Mouse (Mus musculus) right cerebral cortex, postnatal 10 days (tissue): ENCODE data around the gene Clpsl2.
"Not testable (repeated sequence)": the region's sequence is repeated elsewhere in the genome, so short reads cannot be mapped to it uniquely, and the experiment has no call there.

Source experiments
- DNase-seq, 2 experiments: peaks; one replicate each; pipeline ENCODE4 v3.0.0; 2021; ENCODE audit warnings: low spot score in 2 of 2

The Clpsl2 gene

GRCm38 (mm10) chr17:28521071-28521726 lies 28.0 kb upstream of the Clpsl2 start:
- DNase-seq: no peak

DNA sequence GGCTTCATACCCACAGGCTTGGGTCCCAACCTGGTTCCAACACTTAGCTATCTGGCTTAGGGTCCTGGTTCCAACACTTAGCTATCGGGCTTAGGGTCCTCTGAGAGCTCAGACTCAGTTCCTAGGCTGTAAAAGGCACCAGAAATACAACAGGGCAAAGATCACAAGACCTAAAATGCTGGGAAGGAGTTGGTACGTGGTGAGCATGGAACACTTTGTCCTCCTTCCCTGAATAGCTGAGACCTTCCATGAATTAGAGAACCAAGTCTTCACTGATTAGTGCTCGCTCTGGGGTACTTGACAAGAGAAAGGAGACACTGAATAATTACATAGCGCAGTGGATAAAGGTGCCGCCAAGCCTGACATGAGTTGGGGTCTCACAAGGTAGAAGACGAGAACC lies 27.3 kb upstream of the Clpsl2 start:
- no peak for DNase-seq

DNA sequence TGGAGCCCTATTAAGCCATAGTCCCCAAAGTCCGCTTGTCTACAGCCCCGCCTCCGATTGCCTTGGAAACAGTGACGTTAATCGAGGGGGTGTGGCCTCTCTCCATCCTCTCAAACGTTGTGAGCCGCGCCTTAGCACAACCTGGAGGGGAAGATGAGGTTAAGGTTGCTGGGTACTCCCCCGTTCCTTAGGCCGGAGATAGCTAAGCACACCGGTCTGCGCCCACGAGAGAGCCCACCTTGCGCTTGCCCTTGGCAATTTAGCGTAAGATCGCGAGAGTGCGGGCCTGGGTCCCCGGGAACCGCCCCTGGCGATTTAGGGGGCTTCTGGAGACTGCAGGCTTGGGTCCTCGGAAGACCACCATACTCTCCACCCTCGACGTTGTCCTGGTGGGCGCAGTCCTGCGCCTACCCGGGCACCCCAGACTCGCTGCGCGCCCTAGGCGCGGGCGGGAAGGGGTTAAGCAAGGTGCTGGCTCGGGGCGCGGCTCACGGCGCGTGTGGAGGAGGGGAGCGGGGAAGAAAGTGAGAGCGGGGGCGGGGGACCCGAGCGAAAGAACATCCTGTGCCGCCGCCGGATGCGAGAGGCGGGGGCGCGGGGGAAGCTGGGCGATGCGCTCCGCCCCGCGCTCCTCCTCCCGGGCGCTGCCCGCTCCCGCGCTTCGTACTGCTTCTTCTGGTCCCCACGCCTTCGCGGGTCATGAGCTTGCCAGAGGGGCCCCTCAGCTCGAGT lies 26.4 kb upstream of the Clpsl2 start:
- DNase-seq: peak; percentile 95

GRCm38 (mm10) chr17:28523355-28524008 lies 25.7 kb upstream of the Clpsl2 start:
- no peak for DNase-seq

GRCm38 (mm10) chr17:28524009-28524695 lies 25.1 kb upstream of the Clpsl2 start:
- DNase-seq: peak in 1 of 2 experiments; percentile 37

GRCm38 (mm10) chr17:28524831-28525430 lies 24.3 kb upstream of the Clpsl2 start:
- DNase-seq: no peak

DNA sequence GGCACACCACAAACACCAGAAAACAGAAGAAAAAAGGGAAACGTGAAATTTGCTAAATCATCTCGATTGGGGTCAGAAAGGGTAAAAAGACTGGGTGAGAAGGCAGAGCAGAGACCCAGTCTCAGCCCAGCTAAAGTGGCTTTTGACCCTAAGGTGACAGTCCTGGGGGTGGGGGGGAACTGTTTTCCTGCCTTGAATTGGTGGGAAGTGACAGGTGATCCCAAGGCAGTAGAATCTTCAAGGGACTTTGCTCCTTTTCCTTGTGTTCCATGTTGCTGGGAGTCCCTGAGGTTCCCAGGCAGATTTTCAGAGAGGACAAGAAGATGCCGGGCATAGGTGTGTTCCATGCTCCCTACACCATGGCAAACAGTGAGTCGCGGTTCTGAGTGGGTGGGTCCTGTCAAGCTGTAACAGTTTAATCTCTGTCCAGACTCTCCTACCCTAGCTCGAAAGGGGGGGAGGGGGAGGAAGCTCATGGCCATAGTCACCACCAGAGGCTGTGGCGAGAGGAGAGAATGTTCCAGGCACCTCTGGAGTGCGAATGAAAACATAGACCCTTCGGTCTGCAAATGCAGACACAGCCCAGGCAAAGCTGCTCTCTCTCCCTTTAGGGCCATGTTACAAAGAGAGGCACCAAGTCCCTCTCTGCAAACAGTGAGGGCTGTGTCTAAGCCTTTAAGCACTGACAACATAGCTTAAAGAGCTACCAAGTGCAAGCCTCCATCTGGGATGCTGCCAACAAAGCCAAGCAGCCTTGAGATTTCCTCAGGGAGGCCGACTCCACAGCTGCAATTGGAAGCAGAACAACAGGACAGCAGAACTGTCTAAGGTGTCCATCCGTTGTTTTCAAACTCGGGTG lies 21.8 kb upstream of the Clpsl2 start:
- no peak for DNase-seq

DNA sequence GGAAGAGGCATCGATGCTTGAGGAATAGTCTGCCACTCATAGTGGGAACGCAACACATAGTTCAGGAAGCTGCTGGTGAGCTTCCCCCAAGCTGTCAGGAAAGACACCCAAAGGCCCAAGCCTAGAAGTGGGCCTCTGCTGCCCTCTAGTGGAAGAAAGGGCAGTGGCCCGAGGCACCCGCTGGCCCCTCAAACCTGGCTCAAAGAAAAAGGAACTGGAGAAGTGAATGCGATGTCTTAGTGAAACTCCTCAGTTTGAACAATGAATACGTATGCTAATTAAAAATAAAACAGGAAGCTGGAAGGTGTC lies 21.2 kb upstream of the Clpsl2 start:
- peak; percentile 87 to 91 for DNase-seq

GRCm38 (mm10) chr17:28529116-28529515 lies 20.1 kb upstream of the Clpsl2 start:
- DNase-seq: no peak

- DNase-seq: no peak
Measured at GRCm38 (mm10) chr17:28530506-28530905, 18.7 kb upstream of the Clpsl2 start, which contains the start of gene Armc12. Gene Armc12, plus strand, starts transcription at chr17:28530806.

- no peak for DNase-seq
Measured at GRCm38 (mm10) chr17:28531946-28532345, 17.3 kb upstream of the Clpsl2 start.

DNA sequence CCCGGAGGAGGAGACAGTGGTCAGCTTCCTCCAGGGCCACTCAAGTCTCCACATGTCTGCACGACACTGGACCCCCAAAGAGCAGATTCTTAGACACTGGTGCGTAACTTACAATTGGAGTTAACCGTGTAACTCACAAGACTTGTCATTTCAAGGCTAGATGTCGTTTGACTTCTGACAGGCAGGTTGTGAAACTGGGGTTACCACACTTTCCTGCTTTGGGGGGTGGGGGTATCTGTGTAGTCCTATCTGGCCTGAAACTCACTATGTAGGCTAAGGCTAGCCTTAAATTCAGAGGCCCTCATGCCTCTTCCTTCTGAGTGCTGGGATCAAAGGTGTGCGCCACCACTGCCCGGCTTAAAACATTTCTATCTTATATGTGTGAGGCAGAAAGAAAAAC lies 16.7 kb upstream of the Clpsl2 start:
- DNase-seq: no peak

- DNase-seq: no peak
Measured at GRCm38 (mm10) chr17:28533327-28533726, 15.9 kb upstream of the Clpsl2 start.

DNA sequence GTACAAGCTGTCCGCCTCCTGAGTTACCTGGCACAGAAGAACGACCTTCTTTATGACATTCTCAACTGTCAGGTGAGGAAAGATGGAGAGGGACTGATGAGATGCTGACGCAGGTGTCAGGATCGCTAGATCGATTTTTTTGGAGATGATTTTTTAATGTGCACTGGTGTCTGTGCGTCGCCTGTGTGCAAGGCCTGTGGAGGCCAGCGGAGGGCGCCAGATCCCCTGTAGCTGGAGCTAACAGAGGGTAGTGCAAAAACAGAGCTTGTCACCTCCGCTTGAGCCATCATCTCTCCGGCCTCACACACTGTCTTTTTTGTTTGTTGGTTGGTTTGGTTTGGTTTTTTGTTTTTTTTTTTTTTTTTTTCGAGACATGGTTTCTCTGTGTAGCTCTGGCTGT lies 11.3 kb upstream of the Clpsl2 start:
- DNase-seq: no peak

- no peak for DNase-seq
Measured at GRCm38 (mm10) chr17:28546925-28547324, 2.3 kb upstream of the Clpsl2 start.

DNA sequence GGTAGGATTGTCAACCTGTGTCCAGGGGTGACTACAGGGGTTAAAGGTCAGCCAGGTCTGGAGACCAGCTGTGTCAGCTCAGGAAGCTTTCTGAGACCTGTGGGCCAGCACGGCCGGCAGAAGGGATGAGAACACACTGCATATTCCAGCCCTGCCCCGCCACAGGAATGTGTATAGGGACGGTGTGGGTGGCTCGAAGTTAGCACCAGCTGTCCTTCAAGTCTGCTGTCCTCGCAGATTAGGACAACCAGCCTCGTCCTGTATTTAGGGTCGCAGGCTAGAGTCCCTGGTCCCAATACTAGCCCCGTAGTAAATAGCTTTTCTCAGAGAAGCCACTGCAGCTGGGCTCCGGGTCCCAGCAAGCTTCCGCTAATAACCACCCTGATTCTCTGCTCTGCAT lies 661 bp upstream of the Clpsl2 start:
- no peak for DNase-seq

DNA sequence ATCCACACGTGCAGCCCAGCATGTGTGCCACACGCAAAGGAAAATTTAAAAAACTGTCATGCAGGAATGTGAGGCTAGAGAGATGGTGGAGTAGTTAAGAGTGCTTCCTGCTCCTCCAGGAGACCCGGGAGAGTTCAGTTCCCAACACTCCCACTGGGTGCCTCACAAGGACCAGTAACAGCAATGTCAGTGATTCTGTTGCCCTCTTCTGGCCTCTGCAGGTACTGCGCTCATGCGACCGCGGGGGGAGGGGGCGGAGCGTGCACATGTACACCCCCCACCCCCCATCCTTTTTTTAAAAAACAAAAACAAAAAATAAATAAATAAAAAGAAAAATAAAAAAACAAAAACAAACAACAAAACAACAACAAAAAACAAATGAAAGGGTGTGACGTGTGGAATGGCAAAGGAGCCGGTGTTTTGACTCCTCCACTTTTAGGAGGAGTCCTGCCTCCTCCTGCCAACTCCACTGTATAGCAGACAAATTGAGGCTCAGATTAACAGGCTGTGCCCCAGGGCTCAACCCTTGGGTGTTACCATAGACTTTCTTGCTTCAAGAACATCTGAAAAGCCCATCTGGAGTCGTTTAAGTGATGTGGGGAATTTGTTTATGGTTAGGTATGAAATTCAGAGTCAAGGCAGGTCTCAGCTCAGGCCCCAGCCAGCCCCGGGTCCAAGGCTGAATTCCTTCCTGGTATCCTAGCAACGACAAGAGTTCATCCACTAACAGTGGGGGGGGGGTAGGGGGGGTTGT lies 4.0 kb downstream of the Clpsl2 start:
- DNase-seq: peak; percentile 78

GRCm38 (mm10) chr17:28554021-28554420 lies 4.8 kb downstream of the Clpsl2 start:
- not testable (repeated sequence) for DNase-seq

- DNase-seq: no peak
Measured at GRCm38 (mm10) chr17:28556635-28557396, 7.6 kb downstream of the Clpsl2 start.

DNA sequence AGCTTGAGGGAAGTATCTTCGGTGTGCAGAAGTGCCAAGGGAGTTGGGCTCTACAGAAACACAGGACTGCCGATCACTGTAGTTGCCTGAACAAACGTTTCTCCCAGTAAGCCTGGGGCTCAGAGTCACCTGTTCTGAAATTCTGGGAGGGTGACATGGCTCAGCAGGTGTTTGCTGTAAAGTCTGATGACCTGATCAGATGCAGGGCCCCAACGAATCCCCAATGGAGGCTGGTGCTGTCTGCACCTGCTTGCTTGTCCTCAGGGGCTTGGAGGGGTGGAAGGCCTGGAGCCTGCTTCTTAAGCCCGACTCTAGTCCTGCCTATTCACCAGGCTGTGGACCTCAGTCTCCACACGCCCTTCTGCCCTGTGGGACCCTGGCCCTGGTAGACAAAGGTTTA lies 8.6 kb downstream of the Clpsl2 start:
- no peak for DNase-seq
